Mouse (Mus musculus) cortical plate, adult 2 months (tissue): ENCODE measurements around the gene Pym1.

Source experiments
- CTCF ChIP-seq: fragments of 200-500 bp; IDR thresholded peaks from 2 replicates; pipeline ENCODE4 v1.5.1; 2011; ENCODE audit warnings: mild to moderate bottlenecking, control low read depth, low read length; ENCODE audit not compliant: insufficient read depth; ENCODE audit errors: extremely low read depth
- POLR2A ChIP-seq: fragments of 200-500 bp; IDR thresholded peaks from 2 replicates; pipeline ENCODE4 v1.6.1; 2011; ENCODE audit warnings: mild to moderate bottlenecking, low read length, control low read depth; ENCODE audit not compliant: insufficient read depth; ENCODE audit errors: extremely low read depth

- TF ChIP-seq CTCF (no peak), POLR2A (peak; percentile 76)
Measured at GRCm38 (mm10) chr10:128748252-128748864, 669 bp downstream of the Pym1 start.
